ENCODE assay signal across 8 mouse cellular contexts in genomic region chr14:30650969-30651368, GRCm38 (mm10). TPM values are rescaled to one million over a fixed set of nuclear protein-coding genes. Genes with fewer than 3 reads are reported as not detected.
DNase-seq lines count a peak whose midpoint lies in the region; ATAC-seq lines count a peak whose summit lies in the region.

No protein-coding gene starts in this region.

- ATAC-seq in granulocyte monocyte progenitor cell, adult 5-6 weeks (replicated peaks; ENCODE audit: poor library complexity, severe bottlenecking), result peak; percentile 61
- ATAC-seq in kidney, embryonic 14.5 days (ENCODE audit: low FRiP score, low TSS enrichment), result peak; percentile 82

- H3K9me3 ChIP-seq in kidney, embryonic 14.5 days (ENCODE audit: control insufficient read depth, low read length), result no peaks in the 10 kb centered on the region

- WGBS in kidney, embryonic 14.5 days, result 16% methylated on average over 4 of the region's 4 CpGs

- no peak overlapping the region for H3K4me2 ChIP-seq in kidney, embryonic 14.5 days (replicated peaks; ENCODE audit: low read depth, low read length)

- peak; percentile 27 for DNase-seq in cerebellum, adult 9-10 months
- no peak for DNase-seq in cerebellum, adult 11 months
- DNase-seq in 3T3-L1 (ENCODE audit: low read depth, low spot score), result peak; percentile 80
- DNase-seq in cerebellum, adult 9-11 months, result peak; percentile 43
- DNase-seq in lung, postnatal 10 days, result peak; percentile 90
- DNase-seq in urinary bladder, postnatal 14 days (ENCODE audit: low spot score), result peak; percentile 76

- H3K36me3 ChIP-seq in kidney, embryonic 14.5 days (ENCODE audit: control insufficient read depth, insufficient read depth, low read length), result no peaks in the 10 kb centered on the region

- H3K9ac ChIP-seq in kidney, embryonic 14.5 days (ENCODE audit: low read depth, low read length), result peak overlapping the region; percentile 28; the same call in 1 of the 2 replicates

- no peak overlapping the region for H3K4me3 ChIP-seq in kidney, embryonic 14.5 days (ENCODE audit: low read length)

- no peaks in the 10 kb centered on the region for H3K27me3 ChIP-seq in kidney, embryonic 14.5 days (ENCODE audit: control insufficient read depth, insufficient read depth, low read length)

- no peaks in the 10 kb centered on the region for H3K4me1 ChIP-seq in kidney, embryonic 14.5 days (ENCODE audit: control insufficient read depth, insufficient read depth, low read length)

- H3K27ac ChIP-seq in kidney, embryonic 14.5 days (ENCODE audit: low read depth, low read length), result no peak overlapping the region

RNA-seq across cellular contexts. Expression of gene Rft1, which starts 3.2 kb away (rescaled TPM):
- total RNA-seq in granulocyte monocyte progenitor cell, adult 5-6 weeks (2014; fragmentation: Nextera tagmentation), result 16.7 and 20.4 TPM in 2 replicates
- 16.9 and 21.4 TPM in 2 replicates for total RNA-seq in granulocyte monocyte progenitor cell, adult 5-6 weeks (2017)
- 11.6 and 19.4 TPM in 2 replicates for polyA plus RNA-seq in kidney, embryonic 14.5 days (2014; fragmentation: Nextera tagmentation; extraction: Ambion mirVana)

RNA-seq across cellular contexts. Expression of gene Prkcd, which starts 25.0 kb away (rescaled TPM):
- total RNA-seq in granulocyte monocyte progenitor cell, adult 5-6 weeks (2014; fragmentation: Nextera tagmentation), result 158 and 179 TPM in 2 replicates
- 113 and 117 TPM in 2 replicates for total RNA-seq in granulocyte monocyte progenitor cell, adult 5-6 weeks (2017)
- 33.4 and 37.0 TPM in 2 replicates for polyA plus RNA-seq in kidney, embryonic 14.5 days (2014; fragmentation: Nextera tagmentation; extraction: Ambion mirVana)
